Mouse (Mus musculus) forebrain, embryonic 12.5 days (tissue): ENCODE data around the gene Il23a. TPM values are rescaled to one million over a fixed set of nuclear protein-coding genes. Genes with fewer than 3 reads are reported as not detected.

Experiments used
- ATAC-seq: fragments of 200-750 bp; cut with Nextera tagmentation; 2 replicates; pipeline ENCODE4 v1.8.0; 2017; ENCODE audit warnings: moderate TSS enrichment; ENCODE audit not compliant: low FRiP score
- H3K27ac ChIP-seq: fragments of 300-500 bp; sonication (generic); 2 replicates; pipeline ENCODE4 v1.5.1; 2016; ENCODE audit warnings: mild to moderate bottlenecking
- H3K27me3 ChIP-seq: fragments of 300-500 bp; sonication (generic); 2 replicates; pipeline ENCODE4 v1.6.1; 2016; ENCODE audit warnings: mild to moderate bottlenecking
- H3K36me3 ChIP-seq: fragments of 300-500 bp; sonication (generic); replicated peaks from 2 replicates; pipeline ENCODE4 v1.6.1; 2016; ENCODE audit warnings: mild to moderate bottlenecking
- H3K4me1 ChIP-seq: fragments of 300-500 bp; sonication (generic); 2 replicates; pipeline ENCODE4 v1.6.1; 2016
- H3K4me2 ChIP-seq: fragments of 300-500 bp; sonication (generic); 2 replicates; pipeline ENCODE4 v1.6.1; 2016; ENCODE audit warnings: mild to moderate bottlenecking, moderate library complexity
- H3K4me3 ChIP-seq: fragments of 300-500 bp; sonication (generic); replicated peaks from 2 replicates; pipeline ENCODE4 v1.5.1; 2016; ENCODE audit warnings: mild to moderate bottlenecking
- H3K9ac ChIP-seq: fragments of 300-500 bp; sonication (generic); 2 replicates; pipeline ENCODE4 v1.6.1; 2016; ENCODE audit warnings: mild to moderate bottlenecking
- H3K9me3 ChIP-seq: fragments of 300-500 bp; sonication (generic); 2 replicates; pipeline ENCODE4 v1.6.1; 2016
- WGBS: fragments of 180-500 bp; shearing (Covaris S2); methylation state at CpG from one replicate; pipeline ENCODE4 v1.1.7; 2016; 5-methylcytosine and 5-hydroxymethylcytosine counted together
- polyA plus RNA-seq: library from polyadenylated mRNA; unstranded; fragments of >200 nt; fragmentation: Nextera tagmentation; extraction: Ambion mirVana; gene quantifications from 2 replicates; pipeline ENCODE4 v1.2.1, GENCODE M21; 2016

Gene Il23a
- polyA plus RNA-seq, result not detected in 2 replicates

GRCm38 (mm10) chr10:128298702-128299171, at the start of gene Il23a:
Gene Il23a (minus strand): TSS chr10:128298752.
- peaks cover 14% of the 10 kb centered on the region for H3K4me1 ChIP-seq
- H3K36me3 ChIP-seq, result no peaks in the 10 kb centered on the region
- 85% methylated on average over 11 of the region's 11 CpGs for WGBS
- no peak within 1 kb of the TSS for H3K4me2 ChIP-seq
- no peak within 1 kb of the TSS for H3K27ac ChIP-seq
- H3K9ac ChIP-seq, result no peak within 1 kb of the TSS
- ATAC-seq, result no peak
- no peak within 1 kb of the TSS for H3K4me3 ChIP-seq
- H3K27me3 ChIP-seq, result 0 out of 2 replicates have a peak, but pooled peaks cover 3% of the 10 kb centered on the region
- no peaks in the 10 kb centered on the region for H3K9me3 ChIP-seq

GRCm38 (mm10) chr10:128347541-128347940, 49.0 kb upstream of the Il23a start:
- peaks cover 7% of the 10 kb centered on the region for H3K4me1 ChIP-seq
- peaks cover 35% of the 10 kb centered on the region for H3K36me3 ChIP-seq
- H3K9ac ChIP-seq, result no peak overlapping the region
- 95% methylated on average over 8 of the region's 8 CpGs for WGBS
- no peak overlapping the region for H3K4me2 ChIP-seq
- ATAC-seq, result no peak
- no peak overlapping the region for H3K27ac ChIP-seq
- H3K9me3 ChIP-seq, result no peaks in the 10 kb centered on the region
- H3K27me3 ChIP-seq, result no peaks in the 10 kb centered on the region
- no peak overlapping the region for H3K4me3 ChIP-seq

GRCm38 (mm10) chr10:128344568-128345275, 46.2 kb upstream of the Il23a start:
- no peak for ATAC-seq
- WGBS, result 71% methylated on average over 7 of the region's 7 CpGs
- no peak overlapping the region for H3K4me2 ChIP-seq
- peak overlapping the region; percentile 50; the same call in 1 of the 2 replicates for H3K27ac ChIP-seq
- 0 out of 2 replicates have a peak, but pooled peaks cover 12% of the 10 kb centered on the region for H3K36me3 ChIP-seq
- peaks cover 12% of the 10 kb centered on the region for H3K4me1 ChIP-seq
- no peak overlapping the region for H3K9ac ChIP-seq
- no peak overlapping the region for H3K4me3 ChIP-seq
- no peaks in the 10 kb centered on the region for H3K9me3 ChIP-seq
- no peaks in the 10 kb centered on the region for H3K27me3 ChIP-seq

GRCm38 (mm10) chr10:128343436-128343835, 44.9 kb upstream of the Il23a start:
- WGBS, result 94% methylated on average over 1 of the region's 1 CpGs

GRCm38 (mm10) chr10:128340257-128340656, 41.7 kb upstream of the Il23a start:
- peaks cover 36% of the 10 kb centered on the region for H3K4me1 ChIP-seq
- H3K9me3 ChIP-seq, result no peaks in the 10 kb centered on the region
- H3K4me3 ChIP-seq, result no peak overlapping the region
- no peak overlapping the region for H3K27ac ChIP-seq
- WGBS, result 80% methylated on average over 2 of the region's 2 CpGs
- H3K9ac ChIP-seq, result no peak overlapping the region
- H3K27me3 ChIP-seq, result no peaks in the 10 kb centered on the region
- 0 out of 2 replicates have a peak, but pooled peaks cover 7% of the 10 kb centered on the region for H3K36me3 ChIP-seq
- no peak for ATAC-seq
- no peak overlapping the region for H3K4me2 ChIP-seq

More at GRCm38 (mm10) chr10:128343436-128343835, 44.9 kb upstream of the Il23a start:
- Histone ChIP-seq H3K9me3 (no peaks in the 10 kb centered on the region), H3K4me1 (peaks cover 24% of the 10 kb centered on the region), H3K27me3 (no peaks in the 10 kb centered on the region), H3K9ac (no peak overlapping the region), H3K4me3 (no peak overlapping the region), H3K36me3 (0 out of 2 replicates have a peak, but pooled peaks cover 12% of the 10 kb centered on the region), H3K4me2 (no peak overlapping the region), H3K27ac (no peak overlapping the region)
- no peak for ATAC-seq

GRCm38 (mm10) chr10:128338948-128339347, 40.4 kb upstream of the Il23a start:
- Histone ChIP-seq H3K4me2 (peak overlapping the region; percentile 86), H3K9me3 (no peaks in the 10 kb centered on the region), H3K27me3 (no peaks in the 10 kb centered on the region), H3K36me3 (0 out of 2 replicates have a peak, but pooled peaks cover 7% of the 10 kb centered on the region), H3K4me3 (peak overlapping the region; percentile 97), H3K27ac (no peak overlapping the region), H3K9ac (peak overlapping the region; percentile 99; the same call in 1 of the 2 replicates), H3K4me1 (peaks cover 29% of the 10 kb centered on the region)
- ATAC-seq, result no peak
- WGBS, result 82% methylated on average over 2 of the region's 2 CpGs

GRCm38 (mm10) chr10:128338415-128338814, 39.9 kb upstream of the Il23a start:
- 29% methylated on average over 5 of the region's 5 CpGs for WGBS
- Histone ChIP-seq H3K27ac (peak overlapping the region; percentile 94), H3K4me1 (peaks cover 29% of the 10 kb centered on the region), H3K9me3 (no peaks in the 10 kb centered on the region), H3K36me3 (0 out of 2 replicates have a peak, but pooled peaks cover 7% of the 10 kb centered on the region), H3K9ac (peak overlapping the region; percentile 99), H3K27me3 (no peaks in the 10 kb centered on the region), H3K4me2 (peak overlapping the region; percentile 86), H3K4me3 (peak overlapping the region; percentile 97)
- ATAC-seq, result no peak

GRCm38 (mm10) chr10:128337306-128338181, 39.0 kb upstream of the Il23a start, which contains the start of gene Cs:
Gene Cs (plus strand): TSS chr10:128337734.
- peak within 1 kb of the TSS; percentile 99 for H3K9ac ChIP-seq
- H3K4me1 ChIP-seq, result peaks cover 29% of the 10 kb centered on the region
- peak; percentile 99 for ATAC-seq
- 0 out of 2 replicates have a peak, but pooled peaks cover 7% of the 10 kb centered on the region for H3K36me3 ChIP-seq
- no peaks in the 10 kb centered on the region for H3K27me3 ChIP-seq
- peak within 1 kb of the TSS; percentile 86 for H3K4me2 ChIP-seq
- no peaks in the 10 kb centered on the region for H3K9me3 ChIP-seq
- 1% methylated on average over 60 of the region's 61 CpGs for WGBS
- peak within 1 kb of the TSS; percentile 97 for H3K4me3 ChIP-seq
- H3K27ac ChIP-seq, result peak within 1 kb of the TSS; percentile 94

GRCm38 (mm10) chr10:128336597-128336996, 38.0 kb upstream of the Il23a start:
- H3K4me1 ChIP-seq, result peaks cover 29% of the 10 kb centered on the region
- H3K36me3 ChIP-seq, result 0 out of 2 replicates have a peak, but pooled peaks cover 7% of the 10 kb centered on the region
- peak overlapping the region; percentile 86 for H3K4me2 ChIP-seq
- H3K4me3 ChIP-seq, result peak overlapping the region; percentile 97; the same call in 1 of the 2 replicates
- no peak overlapping the region for H3K27ac ChIP-seq
- H3K9me3 ChIP-seq, result no peaks in the 10 kb centered on the region
- no peak overlapping the region; the same call in 1 of the 2 replicates for H3K9ac ChIP-seq
- 95% methylated on average over 3 of the region's 3 CpGs for WGBS
- H3K27me3 ChIP-seq, result no peaks in the 10 kb centered on the region
- ATAC-seq, result no peak

GRCm38 (mm10) chr10:128336195-128336594, 37.6 kb upstream of the Il23a start:
- H3K27me3 ChIP-seq, result no peaks in the 10 kb centered on the region
- no peaks in the 10 kb centered on the region for H3K9me3 ChIP-seq
- no peak overlapping the region for H3K4me2 ChIP-seq
- H3K36me3 ChIP-seq, result 0 out of 2 replicates have a peak, but pooled peaks cover 7% of the 10 kb centered on the region
- H3K4me1 ChIP-seq, result peaks cover 29% of the 10 kb centered on the region
- 99% methylated on average over 3 of the region's 3 CpGs for WGBS
- ATAC-seq, result no peak
- no peak overlapping the region for H3K27ac ChIP-seq
- H3K4me3 ChIP-seq, result no peak overlapping the region
- no peak overlapping the region for H3K9ac ChIP-seq

- Histone ChIP-seq H3K4me3 (no peak overlapping the region), H3K4me1 (peaks cover 29% of the 10 kb centered on the region), H3K27ac (no peak overlapping the region), H3K9me3 (no peaks in the 10 kb centered on the region), H3K36me3 (0 out of 2 replicates have a peak, but pooled peaks cover 7% of the 10 kb centered on the region), H3K4me2 (no peak overlapping the region), H3K27me3 (no peaks in the 10 kb centered on the region), H3K9ac (no peak overlapping the region)
- no peak for ATAC-seq
- 1% methylated on average over 4 of the region's 4 CpGs for WGBS
Measured at GRCm38 (mm10) chr10:128335582-128335981, 37.0 kb upstream of the Il23a start.
